Mouse (Mus musculus) heart, adult 18-20 months (tissue): Measurements from ENCODE around the gene Sox21. TPM values are rescaled to one million over a fixed set of nuclear protein-coding genes. Genes with fewer than 3 reads are reported as not detected.
A peak's percentile ranks its signal among the peaks of the same experiment; 100 is the strongest.

Experiments used
- DNase-seq, 2 experiments: peaks; one replicate each; pipeline ENCODE4 v3.0.0; 2021 to 2022; ENCODE audit warnings: mixed read lengths in 1 of 2
- microRNA-seq, 2 experiments: library from miRNA; unstranded; fragments of <30 nt; microRNA quantifications; one replicate each; pipeline ENCODE4 v1.2.0; 2022
- total RNA-seq, 2 experiments: library from RNA; stranded (reverse); gene quantifications; 2 replicates each; pipeline ENCODE4 v1.2.3; 2021

The Sox21 gene
- total RNA-seq, 2 experiments from 2014 or later, result 0.23 TPM; not detected in 1

DNA sequence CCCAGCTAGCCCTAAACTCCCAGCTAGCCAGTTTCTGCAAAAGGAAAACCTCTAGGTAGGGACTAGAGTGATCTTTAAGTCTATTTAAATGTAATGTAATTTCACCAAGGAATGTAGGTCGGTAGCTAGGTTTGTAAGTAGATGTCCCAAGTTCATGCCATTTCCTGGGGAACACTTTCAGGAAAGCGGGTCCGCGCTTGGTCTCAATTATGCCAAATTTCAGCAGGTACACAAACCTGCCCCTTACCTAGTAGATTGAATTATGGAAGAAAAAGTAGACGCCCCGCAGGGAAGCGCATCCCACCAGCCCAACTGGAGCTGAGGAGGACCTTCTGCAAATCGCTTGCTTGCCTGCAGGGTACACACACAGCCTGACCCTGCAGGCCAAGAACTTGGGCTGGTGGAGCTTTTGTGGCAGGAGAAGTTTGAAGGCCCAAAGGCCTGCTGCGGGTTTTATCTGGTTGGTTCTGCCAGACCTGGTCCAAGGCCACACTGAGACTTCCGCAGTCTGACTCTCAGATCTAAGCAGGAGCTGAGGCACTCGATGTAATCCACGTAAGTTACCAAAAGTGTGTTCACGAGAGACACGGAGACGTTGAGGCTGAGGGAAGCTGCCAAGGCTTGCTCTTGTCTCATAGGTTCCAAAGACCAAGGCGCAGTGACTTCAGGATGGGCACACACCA, 11.6 kb downstream of the Sox21 start:
- no peak for DNase-seq

DNA sequence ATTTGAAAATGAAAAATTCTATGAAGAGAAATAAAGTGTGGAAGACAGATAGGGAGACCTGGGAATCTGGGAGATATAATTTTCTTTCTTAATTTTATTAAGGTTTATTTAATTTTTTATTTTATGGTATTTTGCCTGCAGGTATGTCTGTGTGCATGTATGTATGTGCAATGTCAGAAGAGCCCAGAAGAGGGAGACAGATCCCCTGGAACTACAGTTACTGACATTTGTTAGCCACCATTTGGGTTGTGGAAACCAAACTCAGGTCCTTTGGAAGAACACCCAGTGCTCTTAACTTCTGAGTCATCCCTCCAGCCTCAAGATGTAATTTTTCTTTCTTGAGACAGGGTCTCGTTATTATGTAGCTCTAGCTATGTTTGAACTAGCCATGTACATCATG, 15.9 kb downstream of the Sox21 start:
- DNase-seq, result no peak

DNA sequence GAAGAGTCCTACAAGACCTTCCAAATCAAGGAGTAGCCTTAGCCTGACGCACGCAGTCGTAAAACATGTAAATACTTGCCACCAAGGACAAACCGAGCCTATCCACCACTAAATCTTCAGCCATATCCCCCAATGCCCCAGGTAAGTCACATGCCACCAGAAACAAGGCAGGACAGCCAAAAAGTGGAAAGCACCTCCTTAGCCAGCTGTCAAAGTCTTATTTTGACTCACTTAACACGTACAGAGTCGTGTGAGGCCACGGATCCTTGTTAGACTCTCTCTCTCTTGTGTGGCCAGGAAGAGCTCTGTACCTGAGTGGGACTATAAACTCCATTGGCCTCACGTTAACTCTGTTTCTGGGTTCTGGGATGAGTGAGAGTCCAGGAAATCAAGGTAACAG, 20.0 kb downstream of the Sox21 start:
- DNase-seq, result no peak

DNA sequence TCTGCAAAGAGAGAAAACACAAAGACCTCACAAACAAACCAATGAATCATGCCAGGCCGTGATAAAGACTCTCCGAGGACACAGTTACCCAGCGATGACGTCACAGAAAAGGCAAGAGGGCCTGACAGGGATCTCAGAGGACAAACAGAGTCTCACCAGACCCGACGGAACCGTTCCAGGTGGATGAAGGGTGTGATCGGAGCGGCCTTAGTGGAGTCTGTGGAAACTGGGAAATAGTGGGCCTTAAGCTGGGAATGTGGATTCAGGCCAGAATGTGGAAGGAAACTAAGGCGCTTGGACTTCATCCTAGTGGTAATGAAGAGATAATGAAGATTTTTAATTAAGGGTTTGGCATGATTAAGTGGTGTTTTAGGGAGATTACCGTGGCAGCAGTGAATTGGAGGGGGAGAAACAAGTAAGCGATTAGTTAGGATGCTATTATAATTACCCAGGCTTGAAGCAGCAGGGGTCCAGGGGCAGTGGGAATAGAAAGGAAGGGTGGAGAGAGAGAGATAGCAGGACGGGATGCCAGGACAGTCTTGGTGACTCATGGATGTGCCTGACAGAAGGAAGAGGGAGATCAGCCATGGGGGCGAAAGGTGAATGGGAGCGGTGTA, 24.5 kb downstream of the Sox21 start:
- DNase-seq, result no peak

DNA sequence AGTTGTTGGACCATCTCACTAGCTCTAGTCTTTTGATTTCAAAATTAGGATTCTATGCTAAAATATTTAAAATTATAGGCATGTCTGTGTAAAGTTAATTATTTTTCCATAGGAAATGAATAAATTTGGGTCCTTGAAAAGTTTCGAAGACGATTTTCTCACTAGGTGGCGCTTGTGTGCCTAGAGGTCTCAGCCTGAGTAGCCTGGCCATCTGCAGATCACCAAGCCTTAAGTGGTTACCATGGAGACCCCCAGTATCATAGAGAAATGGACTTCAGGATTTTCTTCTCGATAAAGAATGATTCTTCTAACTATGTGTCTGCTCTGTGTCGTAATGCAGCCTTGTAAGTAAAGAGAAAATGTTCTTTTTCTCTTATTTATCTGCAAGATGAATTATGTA, 27.2 kb downstream of the Sox21 start:
- DNase-seq, result peak in 1 of 2 experiments; percentile 45

DNA sequence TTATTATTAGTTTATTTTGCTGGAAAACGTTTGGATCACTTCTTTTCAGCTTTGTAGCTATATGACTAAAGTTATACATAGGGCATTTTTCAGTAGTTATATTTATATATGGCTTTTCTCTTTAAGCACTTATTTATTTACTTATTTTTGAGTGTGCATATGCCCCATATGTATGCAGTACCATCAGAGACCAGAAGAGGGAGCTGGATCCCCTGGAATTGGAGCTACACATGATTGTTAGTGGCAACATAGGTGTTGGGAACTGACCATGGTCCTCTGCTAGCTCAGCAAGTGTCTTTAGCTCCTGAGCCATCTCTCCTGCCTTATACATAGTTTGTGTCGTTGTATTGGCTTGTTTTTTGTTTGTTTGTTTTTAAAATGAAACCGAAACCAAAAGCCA, 29.5 kb downstream of the Sox21 start:
- DNase-seq, result no peak

DNA sequence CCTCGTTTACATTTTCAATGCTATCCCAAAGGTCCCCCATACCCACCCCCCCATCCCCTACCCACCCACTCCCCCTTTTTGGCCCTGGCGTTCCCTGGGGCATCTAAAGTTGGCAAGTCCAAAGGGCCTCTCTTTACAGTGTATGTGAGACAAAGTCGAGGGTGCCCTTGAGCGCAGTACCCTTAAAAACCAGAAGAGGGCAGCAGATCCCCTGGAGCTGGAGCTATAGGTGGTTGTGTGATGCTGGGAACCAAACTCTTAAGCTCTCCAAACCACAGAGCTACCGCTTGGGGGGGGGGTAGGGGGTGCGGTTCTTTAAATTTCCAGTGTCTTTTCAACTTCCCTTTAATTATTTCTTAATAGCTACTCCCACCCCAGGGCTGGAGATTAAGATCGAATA, 33.8 kb downstream of the Sox21 start:
- DNase-seq, result no peak

DNA sequence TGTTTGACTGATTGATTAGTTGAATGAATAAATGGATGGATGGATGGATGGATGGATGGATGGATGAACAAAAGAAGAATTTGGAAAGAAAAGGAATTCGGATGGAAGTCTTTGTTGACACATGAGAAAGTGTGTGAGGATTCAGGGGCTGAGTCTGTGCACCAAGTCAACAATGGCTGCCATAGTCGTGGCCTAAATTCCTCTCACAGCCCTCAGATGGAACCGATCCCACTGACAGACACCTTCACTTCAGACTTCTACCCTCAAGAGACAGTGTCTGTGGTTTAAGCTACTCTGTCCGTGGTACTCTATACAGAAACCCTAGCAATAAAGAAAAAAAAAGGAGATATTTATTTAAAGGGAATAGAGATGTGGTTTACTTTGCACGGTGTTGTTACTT, 34.8 kb downstream of the Sox21 start:
- no peak for DNase-seq

DNA sequence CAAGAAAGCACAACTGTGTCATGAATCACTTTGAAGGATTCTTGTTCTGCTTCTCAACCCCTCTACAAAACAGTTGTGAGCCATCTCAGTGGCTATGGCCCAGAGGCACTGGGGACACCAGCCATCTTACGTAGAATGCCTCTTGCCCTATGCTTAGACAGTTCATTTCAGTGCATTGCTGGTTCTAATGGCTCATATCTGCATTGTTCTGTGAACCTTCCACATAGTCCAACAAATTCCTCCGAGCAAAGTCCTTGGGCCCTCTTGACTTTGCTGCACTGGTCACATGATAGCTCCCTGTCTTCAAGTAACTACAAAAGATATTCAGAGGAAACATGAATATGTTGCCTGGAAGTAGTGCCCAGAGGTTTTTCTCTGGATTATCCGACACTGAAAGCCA, 36.1 kb downstream of the Sox21 start:
- no peak for DNase-seq

DNA sequence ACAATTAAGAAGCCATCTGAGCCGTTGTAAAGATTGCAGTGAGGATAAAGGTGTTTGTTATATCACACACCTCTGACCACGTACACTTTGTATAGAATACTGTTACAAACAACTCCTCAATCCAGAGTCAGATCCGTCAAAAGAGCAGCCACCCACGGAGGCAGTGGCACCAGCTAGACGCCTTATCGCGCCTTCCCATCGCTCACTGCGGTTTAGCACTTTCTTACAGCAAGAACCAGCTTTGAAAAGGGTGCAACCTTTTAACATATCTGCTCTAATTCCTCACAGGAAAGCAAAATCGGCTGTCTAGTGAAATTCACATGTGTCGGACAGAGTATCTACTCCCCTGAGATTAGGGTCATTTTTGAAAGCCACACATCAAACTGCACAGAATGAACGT, 39.8 kb downstream of the Sox21 start:
- no peak for DNase-seq

DNA sequence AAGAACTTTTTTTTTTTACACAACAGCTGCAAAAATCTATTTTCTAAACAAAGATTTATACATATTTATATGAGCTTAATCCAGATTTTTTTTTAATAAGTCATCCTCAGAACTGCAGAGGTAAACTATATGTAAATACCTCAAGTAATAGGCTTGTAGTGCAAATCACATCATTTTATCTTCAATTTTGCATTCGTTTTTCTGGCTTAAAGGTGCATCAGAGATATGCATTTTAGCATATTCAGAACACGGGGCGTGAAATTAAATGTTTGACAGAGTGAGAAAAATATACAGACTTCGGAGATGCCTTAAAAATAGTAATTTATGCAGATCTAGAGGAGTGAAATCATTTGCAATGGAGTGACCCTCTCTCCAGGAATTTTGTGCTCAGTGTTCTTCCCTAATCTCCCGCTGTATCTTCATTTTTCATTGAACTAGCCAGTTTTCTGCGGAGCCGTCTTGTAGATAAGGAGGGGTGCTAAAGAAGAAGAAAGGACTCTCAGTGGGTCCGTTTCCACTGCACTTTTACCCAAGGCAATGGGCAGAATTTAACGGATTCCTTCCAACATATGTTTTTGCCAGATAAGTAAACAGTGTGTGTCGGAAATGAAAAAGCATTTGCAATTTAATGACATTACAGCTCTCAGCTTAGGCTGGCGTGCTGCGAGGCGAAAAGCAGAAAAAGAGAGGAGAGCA, 42.5 kb downstream of the Sox21 start:
- DNase-seq, result no peak

DNA sequence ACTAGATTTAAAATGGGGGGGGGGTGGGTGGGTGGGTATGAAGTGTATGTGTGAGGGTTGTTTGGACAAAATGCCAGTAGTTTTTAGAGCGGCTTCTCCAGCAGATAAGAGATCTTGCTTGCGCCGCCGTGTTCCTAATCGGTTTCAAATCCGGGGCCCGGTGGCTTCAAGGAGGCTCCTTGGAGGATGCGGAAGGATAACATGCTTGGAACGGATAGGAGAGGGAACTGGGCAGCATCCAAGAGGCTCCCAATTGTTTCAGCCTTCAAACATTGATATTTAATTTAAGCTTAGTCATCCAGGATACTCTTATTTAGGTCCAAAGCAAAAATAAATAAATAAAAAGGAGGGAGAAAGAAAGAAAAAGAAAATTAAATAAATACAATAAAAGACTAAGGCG, 43.2 kb downstream of the Sox21 start:
- DNase-seq, result no peak

DNA sequence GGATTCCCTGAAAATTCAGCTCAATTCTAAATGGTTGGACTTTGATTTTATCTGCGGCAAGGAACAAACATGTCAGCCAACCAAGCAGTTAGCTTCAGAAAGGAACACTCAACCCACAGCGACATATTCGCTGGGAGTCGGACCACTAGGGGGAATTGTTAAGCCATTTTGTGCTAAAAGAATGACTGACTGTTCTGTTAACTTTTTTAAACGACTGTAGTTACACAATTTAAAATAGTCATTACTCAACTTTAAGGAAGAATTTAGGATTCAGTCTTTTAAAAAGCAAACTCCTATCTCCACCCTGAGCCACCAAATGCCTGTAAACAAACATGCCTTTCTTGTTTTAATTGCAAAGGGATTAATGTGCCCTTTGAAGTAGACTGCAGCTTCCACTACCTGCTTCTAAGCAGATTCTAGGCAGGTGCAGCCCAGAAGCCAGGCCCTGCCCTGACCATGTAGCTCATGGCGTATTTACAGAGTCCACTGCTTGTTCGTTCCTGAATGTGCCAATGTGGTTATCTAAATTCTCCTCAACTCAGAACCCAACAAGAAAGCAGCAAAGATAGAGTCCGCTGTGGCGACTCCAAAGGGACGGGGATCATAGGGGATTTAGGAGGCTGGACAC, 43.7 kb downstream of the Sox21 start:
- no peak for DNase-seq

DNA sequence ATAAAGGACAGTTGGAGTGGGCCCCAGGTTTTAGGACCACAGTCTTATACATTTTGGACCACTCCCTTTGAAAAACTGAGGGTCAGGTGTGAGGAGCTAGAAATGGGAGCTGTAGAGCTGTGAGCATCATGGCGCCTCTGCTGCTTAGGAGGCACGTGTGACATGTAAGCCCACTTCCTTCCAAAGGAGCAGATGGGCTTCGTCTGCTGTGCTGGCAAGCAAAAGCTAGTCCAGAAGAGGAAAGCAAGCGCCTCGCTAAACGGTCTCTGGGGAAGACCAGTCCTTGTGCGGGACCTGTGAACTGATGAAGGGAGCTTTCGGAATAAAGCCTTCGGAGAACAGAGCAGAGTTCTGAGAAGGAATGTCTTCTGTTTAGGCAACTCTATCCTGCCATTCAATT, 45.4 kb downstream of the Sox21 start:
- DNase-seq, result no peak

Small RNA genes within 50 kb of the gene (microRNA-seq; reads per million reads assigned to microRNA genes)
- 0 reads per million in 2 experiments for gene Mir6241

Other genes with a start within 250 kb of the Sox21 start
- 1 to 10 TPM; 3.2 to 6.0 TPM for gene Dct, start 184.8 kb downstream of the Sox21 start, total RNA-seq
- gene Tgds, start 104.3 kb downstream of the Sox21 start, total RNA-seq, result 10 to 100 TPM in 1 of 2 experiments, 1 to 10 TPM in 1; 8.4 to 10.5 TPM
- gene Gpr180, start 99.9 kb downstream of the Sox21 start, total RNA-seq, result 10 to 100 TPM; 19.7 to 20.0 TPM
- gene Gm9376, start 29.9 kb upstream of the Sox21 start, total RNA-seq, result not detected